Mouse (Mus musculus) thymus, adult 2 months (tissue): ENCODE data around the gene Zfp715.

Experiments used
- CTCF ChIP-seq: fragments of 200-500 bp; IDR thresholded peaks from 2 replicates; pipeline ENCODE4 v1.5.1; 2012; ENCODE audit warnings: mild to moderate bottlenecking, control low read depth, low read length, moderate library complexity, borderline replicate concordance; ENCODE audit not compliant: control insufficient read depth, poor library complexity, insufficient read depth; ENCODE audit errors: extremely low read depth
- POLR2A ChIP-seq: fragments of 200-500 bp; IDR thresholded peaks from 2 replicates; pipeline ENCODE4 v1.6.1; 2012; ENCODE audit warnings: mild to moderate bottlenecking, low read length, control low read depth, moderate library complexity; ENCODE audit not compliant: control insufficient read depth, poor library complexity, insufficient read depth; ENCODE audit errors: extremely low read depth

- TF ChIP-seq CTCF = no peak
- TF ChIP-seq POLR2A = peak; percentile 45; the same call in 1 of the 2 replicates
Observed at GRCm38 (mm10) chr7:43313013-43313428, at the start of gene Zfp715.
